Mouse (Mus musculus): ENCODE data around the gene Tk1. TPM values are rescaled to one million over a fixed set of nuclear protein-coding genes. Genes with fewer than 3 reads are reported as not detected.

Tk1 gene
- total and polyA plus RNA-seq, 3 experiments: 172 to 188 TPM; not detected in 1

- H3K4me3 ChIP-seq (ENCODE audit: control insufficient read depth in 1 of 2, insufficient read depth in 1 of 2, low read depth in 2 of 2, low read length in 2 of 2): no peak overlapping the region
- H3K27ac ChIP-seq (ENCODE audit: control insufficient read depth, low read depth, low read length): no peak overlapping the region
- DNase-seq (ENCODE audit: low read depth, low spot score): no peak
- no peaks in the 10 kb centered on the region for H3K4me1 ChIP-seq (ENCODE audit: control insufficient read depth in 1 of 2, insufficient read depth in 2 of 2, low read length in 2 of 2)
- no peak for TF ChIP-seq MAFK (IDR thresholded peaks at IDR 0.05; ENCODE audit: borderline replicate concordance, low read depth, low read length)
- no peak for TF ChIP-seq RAD21 (IDR thresholded peaks at IDR 0.05; ENCODE audit: low read depth, low read length)
- TF ChIP-seq MYC (IDR thresholded peaks at IDR 0.05; ENCODE audit: low read depth, low read length): no peak
- no peak for TF ChIP-seq POLR2AphosphoS5 (IDR thresholded peaks at IDR 0.05; ENCODE audit: borderline replicate concordance, low read depth, low read length)
- no peak for TF ChIP-seq MXI1 (IDR thresholded peaks at IDR 0.05; ENCODE audit: low read depth, low read length)
- TF ChIP-seq USF1 (IDR thresholded peaks at IDR 0.05; ENCODE audit: low read depth, low read length): no peak
- no peak for TF ChIP-seq GATA1 (IDR thresholded peaks at IDR 0.05; ENCODE audit: low read depth, low read length)
- no peak for TF ChIP-seq HCFC1 (IDR thresholded peaks at IDR 0.05; ENCODE audit: low read depth, low read length)
- TF ChIP-seq MAX (IDR thresholded peaks at IDR 0.05; ENCODE audit: low read length): no peak
- no peaks in the 10 kb centered on the region for H3K9me3 ChIP-seq (replicated peaks; ENCODE audit: insufficient read depth, low read length)
- H3K36me3 ChIP-seq (ENCODE audit: control insufficient read depth in 1 of 2, insufficient read depth in 2 of 2, low read length in 2 of 2): no peaks in the 10 kb centered on the region
- H3K9ac ChIP-seq (ENCODE audit: control insufficient read depth, low read depth, low read length, poor library complexity, severe bottlenecking): no peak overlapping the region
- peaks cover 0 to 2% of the 10 kb centered on the region in 2 experiments; a peak in 1 of 4 replicates for H3K27me3 ChIP-seq (ENCODE audit: control insufficient read depth in 1 of 2, insufficient read depth in 2 of 2, low read length in 2 of 2)
- no peaks in the 10 kb centered on the region for H3K79me2 ChIP-seq (ENCODE audit: control insufficient read depth, insufficient read depth, low read length, poor library complexity)
Measured at GRCm38 (mm10) chr11:117871376-117871775, 45.5 kb upstream of the Tk1 start.

GRCm38 (mm10) chr11:117870688-117871365, 44.9 kb upstream of the Tk1 start:
- no peak overlapping the region for H3K9ac ChIP-seq (ENCODE audit: control insufficient read depth, low read depth, low read length, poor library complexity, severe bottlenecking)
- peaks cover 0 to 2% of the 10 kb centered on the region in 2 experiments; a peak in 1 of 4 replicates for H3K27me3 ChIP-seq (ENCODE audit: control insufficient read depth in 1 of 2, insufficient read depth in 2 of 2, low read length in 2 of 2)
- TF ChIP-seq TAL1 (IDR thresholded peaks at IDR 0.05; ENCODE audit: low read length) (no peak), MAZ (IDR thresholded peaks at IDR 0.05; ENCODE audit: low read depth, low read length) (0 out of 2 replicates have a peak, but pooled peaks have one; percentile 34), POLR2A (IDR thresholded peaks at IDR 0.05; ENCODE audit: control insufficient read depth in 1 of 2, insufficient read depth in 1 of 2, low read depth in 1 of 2, low read length in 2 of 2, poor library complexity in 1 of 2) (no peak), POLR2AphosphoS2 (IDR thresholded peaks at IDR 0.05; ENCODE audit: low read length) (no peak), SIN3A (IDR thresholded peaks at IDR 0.05; ENCODE audit: low read length) (peak; percentile 20; the same call in 1 of the 2 replicates), ZC3H11A (IDR thresholded peaks at IDR 0.05; ENCODE audit: low read depth, low read length) (peak; percentile 84), CTCF (IDR thresholded peaks at IDR 0.05 in 2 of 3, conservative IDR thresholded peaks at IDR 0.05 in 1 of 3; ENCODE audit: control insufficient read depth in 1 of 3, insufficient read depth in 1 of 3, low read depth in 2 of 3, low read length in 3 of 3, poor library complexity in 1 of 3, severe bottlenecking in 1 of 3) (peak; percentile 96 to 98 (median 97)), TCF12 (IDR thresholded peaks at IDR 0.05; ENCODE audit: low read depth, low read length) (no peak), CHD2 (IDR thresholded peaks at IDR 0.05; ENCODE audit: low read length) (no peak), ETS1 (IDR thresholded peaks at IDR 0.05; ENCODE audit: low read depth, low read length) (no peak), KAT2A (conservative IDR thresholded peaks at IDR 0.05; ENCODE audit: low read depth, low read length) (no peak), ZKSCAN1 (IDR thresholded peaks at IDR 0.05; ENCODE audit: low read depth, low read length) (no peak), MEF2A (IDR thresholded peaks at IDR 0.05; ENCODE audit: extremely low read depth, insufficient replicate concordance, low read depth, low read length, poor library complexity, severe bottlenecking) (no peak), RCOR1 (IDR thresholded peaks at IDR 0.05; ENCODE audit: low read depth, low read length) (no peak), EP300 (IDR thresholded peaks at IDR 0.05; ENCODE audit: low read depth in 1 of 2, low read length in 2 of 2) (no peak), USF2 (IDR thresholded peaks at IDR 0.05; ENCODE audit: borderline replicate concordance in 1 of 2, insufficient read depth in 1 of 2, low read depth in 1 of 2, low read length in 2 of 2) (no peak), MXI1 (IDR thresholded peaks at IDR 0.05; ENCODE audit: low read depth, low read length) (no peak), E2F4 (IDR thresholded peaks at IDR 0.05; ENCODE audit: borderline replicate concordance, low read depth, low read length) (no peak), MAX (IDR thresholded peaks at IDR 0.05; ENCODE audit: low read length) (no peak), SMC3 (IDR thresholded peaks at IDR 0.05; ENCODE audit: low read depth, low read length) (peak; percentile 87), CHD1 (IDR thresholded peaks at IDR 0.05; ENCODE audit: low read depth, low read length) (no peak), ZMIZ1 (IDR thresholded peaks at IDR 0.05; ENCODE audit: low read depth, low read length) (no peak), GABPA (IDR thresholded peaks at IDR 0.05; ENCODE audit: low read depth, low read length) (no peak), RAD21 (IDR thresholded peaks at IDR 0.05; ENCODE audit: low read depth, low read length) (peak; percentile 97), BHLHE40 (IDR thresholded peaks at IDR 0.05; ENCODE audit: borderline replicate concordance, low read depth, low read length) (0 out of 2 replicates have a peak, but pooled peaks have one; percentile 11)

More at GRCm38 (mm10) chr11:117870688-117871365, 44.9 kb upstream of the Tk1 start:
- Histone ChIP-seq H3K27ac (ENCODE audit: control insufficient read depth, low read depth, low read length) (no peak overlapping the region), H3K9me3 (replicated peaks; ENCODE audit: insufficient read depth, low read length) (no peaks in the 10 kb centered on the region), H3K36me3 (ENCODE audit: control insufficient read depth in 1 of 2, insufficient read depth in 2 of 2, low read length in 2 of 2) (no peaks in the 10 kb centered on the region), H3K4me3 (ENCODE audit: control insufficient read depth in 1 of 2, insufficient read depth in 1 of 2, low read depth in 2 of 2, low read length in 2 of 2) (no peak overlapping the region), H3K79me2 (ENCODE audit: control insufficient read depth, insufficient read depth, low read length, poor library complexity) (no peaks in the 10 kb centered on the region), H3K4me1 (ENCODE audit: control insufficient read depth in 1 of 2, insufficient read depth in 2 of 2, low read length in 2 of 2) (no peaks in the 10 kb centered on the region)
- peak; percentile 84 for DNase-seq (ENCODE audit: low read depth, low spot score)

All from MEL (cell line).